Mouse (Mus musculus) CD8-positive naive resting alpha-beta T cell, adult 2 months (primary cell): ENCODE data around the gene Olfr715b.
"Not testable (repeated sequence)": the region's sequence is repeated elsewhere in the genome, so short reads cannot be mapped to it uniquely, and the experiment has no call there.

Experiments used
- DNase-seq, 2 experiments: peaks; one replicate each; pipeline ENCODE4 v3.0.0; 2022; ENCODE audit warnings: low read depth in 2 of 2, low spot score in 2 of 2

The Olfr715b gene

DNA sequence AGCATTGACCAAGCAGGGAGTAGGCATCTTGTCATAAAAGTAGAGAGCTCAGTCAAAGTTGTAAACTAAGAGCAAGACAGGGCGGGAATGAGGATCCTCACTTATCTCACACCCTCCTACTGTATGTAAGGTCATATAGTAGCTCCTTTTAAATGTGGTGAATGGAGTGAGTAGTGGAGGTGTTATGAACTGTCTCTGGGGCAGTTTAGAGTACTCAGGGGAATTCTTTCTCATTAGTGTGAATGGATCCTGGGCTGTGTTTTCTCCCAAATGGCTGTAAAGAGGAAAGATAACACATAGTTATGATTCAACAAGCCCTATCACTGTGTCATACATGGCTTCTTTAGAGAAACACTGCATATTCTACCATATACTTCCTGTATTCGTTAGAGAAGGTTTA lies at the start of gene Olfr715b:
TSS of gene Olfr715b (minus strand) at position 101 of the 400 bp plus-strand sequence.
- DNase-seq, result not testable (repeated sequence)

GRCm38 (mm10) chr7:107138027-107138426 lies 27.9 kb upstream of the Olfr715b start, which contains the start of gene Olfr716:
TSS of gene Olfr716 (plus strand) at chr7:107138327.
- not testable (repeated sequence) for DNase-seq

DNA sequence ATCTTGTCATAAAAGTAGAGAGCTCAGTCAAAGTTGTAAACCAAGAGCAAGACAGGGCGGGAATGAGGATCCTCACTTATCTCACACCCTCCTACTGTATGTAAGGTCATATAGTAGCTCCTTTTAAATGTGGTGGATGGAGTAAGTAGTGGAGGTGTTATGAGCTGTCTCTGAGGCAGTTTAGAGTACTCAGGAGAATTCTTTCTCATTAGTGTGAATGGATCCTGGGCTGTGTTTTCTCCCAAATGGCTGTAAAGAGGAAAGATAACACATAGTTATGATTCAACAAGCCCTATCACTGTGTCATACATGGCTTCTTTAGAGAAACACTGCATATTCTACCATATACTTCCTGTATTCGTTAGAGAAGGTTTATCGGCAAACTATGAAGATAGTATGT lies 20.8 kb upstream of the Olfr715b start, which contains the start of gene Olfr715:
TSS of gene Olfr715 (minus strand) at position 101 of the 400 bp plus-strand sequence.
- not testable (repeated sequence) for DNase-seq

- no peak for DNase-seq
Observed at GRCm38 (mm10) chr7:107092920-107093319, 17.2 kb downstream of the Olfr715b start, which contains the start of gene Olfr17. TSS of gene Olfr17 (plus strand) at chr7:107093220.

GRCm38 (mm10) chr7:107070681-107071080 lies 39.5 kb downstream of the Olfr715b start, which contains the start of gene Olfr714:
TSS of gene Olfr714 (plus strand) at chr7:107070981.
- no peak for DNase-seq
